Mouse (Mus musculus) MEL (cell line): ENCODE data around the gene Uap1.

Experiments used
- CTCF ChIP-seq, 3 experiments: IDR thresholded peaks in 2 of 3; conservative IDR thresholded peaks in 1 of 3; 2 replicates each; pipeline ENCODE4 v1.5.1; 2011 to 2012; ENCODE audit warnings: low read length in 3 of 3, low read depth in 2 of 3, mild to moderate bottlenecking in 2 of 3, improper control_type of control experiment in 1 of 3, inconsistent platforms in 1 of 3, mixed read lengths in 1 of 3, moderate library complexity in 1 of 3; ENCODE audit not compliant: control insufficient read depth in 1 of 3, insufficient read depth in 1 of 3, poor library complexity in 1 of 3, severe bottlenecking in 1 of 3
- EP300 ChIP-seq, 2 experiments: IDR thresholded peaks; 2 replicates each; pipeline ENCODE4 v1.6.1; 2011; ENCODE audit warnings: improper control_type of control experiment in 2 of 2, low read length in 2 of 2, low read depth in 1 of 2, mild to moderate bottlenecking in 1 of 2
- MAX ChIP-seq: IDR thresholded peaks from 2 replicates; pipeline ENCODE4 v1.6.1; 2011; ENCODE audit warnings: low read length, improper control_type of control experiment
- POLR2A ChIP-seq, 2 experiments: IDR thresholded peaks; 2 replicates each; pipeline ENCODE4 v1.6.1; 2011 to 2012; ENCODE audit warnings: low read length in 2 of 2, mild to moderate bottlenecking in 2 of 2, control low read depth in 1 of 2, improper control_type of control experiment in 1 of 2, low read depth in 1 of 2, moderate library complexity in 1 of 2; ENCODE audit not compliant: control insufficient read depth in 1 of 2, insufficient read depth in 1 of 2, poor library complexity in 1 of 2
- USF1 ChIP-seq: IDR thresholded peaks from 2 replicates; pipeline ENCODE4 v1.6.1; 2014; ENCODE audit warnings: low read depth, mild to moderate bottlenecking, inconsistent platforms, low read length, improper control_type of control experiment, moderate library complexity
- USF2 ChIP-seq, 2 experiments: IDR thresholded peaks; 2 replicates each; pipeline ENCODE4 v1.6.1; 2011 to 2012; ENCODE audit warnings: improper control_type of control experiment in 2 of 2, low read length in 2 of 2, borderline replicate concordance in 1 of 2, inconsistent platforms in 1 of 2, low read depth in 1 of 2, mild to moderate bottlenecking in 1 of 2; ENCODE audit not compliant: insufficient read depth in 1 of 2
- ZMIZ1 ChIP-seq: IDR thresholded peaks from 2 replicates; pipeline ENCODE4 v1.6.1; 2012; ENCODE audit warnings: low read depth, mild to moderate bottlenecking, inconsistent platforms, low read length, improper control_type of control experiment, moderate library complexity

- TF ChIP-seq CTCF (IDR thresholded peaks at IDR 0.05 in 2 of 3, conservative IDR thresholded peaks at IDR 0.05 in 1 of 3; ENCODE audit: control insufficient read depth in 1 of 3, insufficient read depth in 1 of 3, low read depth in 2 of 3, low read length in 3 of 3, poor library complexity in 1 of 3, severe bottlenecking in 1 of 3) = no peak
- TF ChIP-seq USF1 = no peak
- TF ChIP-seq MAX = no peak
- no peak for TF ChIP-seq ZMIZ1
- no peak for TF ChIP-seq POLR2A (IDR thresholded peaks at IDR 0.05; ENCODE audit: control insufficient read depth in 1 of 2, insufficient read depth in 1 of 2, low read depth in 1 of 2, low read length in 2 of 2, poor library complexity in 1 of 2)
- no peak for TF ChIP-seq USF2 (IDR thresholded peaks at IDR 0.05; ENCODE audit: borderline replicate concordance in 1 of 2, insufficient read depth in 1 of 2, low read depth in 1 of 2, low read length in 2 of 2)
- peak in 1 of 2 experiments; percentile 40; a peak in 1 of 4 replicates for TF ChIP-seq EP300 (IDR thresholded peaks at IDR 0.05; ENCODE audit: low read depth in 1 of 2, low read length in 2 of 2)
Measured at GRCm38 (mm10) chr1:170175848-170176247, 1.1 kb upstream of the Uap1 start.
